Mouse (Mus musculus): ENCODE measurements at regions not wholly inside any gene's neighbourhood (a gene's known extent, or its start where the extent isn't known, plus 50 kb on each side); places are given as distances from the start of the nearest gene placed in this dataset.

DNA sequence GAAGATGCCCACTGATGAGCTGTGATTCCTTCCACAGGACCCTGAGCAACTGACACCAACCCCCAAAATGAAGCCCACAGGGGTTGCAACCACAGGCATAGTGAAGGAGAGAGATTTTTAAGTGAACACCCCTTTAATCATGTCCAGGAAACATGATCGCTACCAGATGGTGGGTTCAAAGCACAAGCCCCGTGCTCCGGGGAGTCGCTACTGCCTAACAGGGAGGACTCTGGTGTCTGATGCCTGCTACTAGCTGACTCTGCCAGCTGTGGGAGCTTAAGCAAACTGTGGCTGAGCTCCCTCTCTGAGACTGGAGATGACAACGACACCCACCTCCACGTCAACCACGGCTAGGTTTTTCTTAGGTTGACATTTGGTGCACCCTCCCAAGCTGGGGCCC, 159.7 kb upstream of the Six2 start:
- no peak for TF ChIP-seq POU5F1 (IDR thresholded peaks at IDR 0.05; ENCODE audit: borderline replicate concordance, low read length)
- TF ChIP-seq NANOG (IDR thresholded peaks at IDR 0.05; ENCODE audit: borderline replicate concordance, low read length) = no peak
- no peak for TF ChIP-seq CTCF (conservative IDR thresholded peaks at IDR 0.05; ENCODE audit: low read length)
- Histone ChIP-seq H3K9me3 (ENCODE audit: low read length) (no peaks in the 10 kb centered on the region), H3K36me3 (ENCODE audit: insufficient read depth, low read length) (no peaks in the 10 kb centered on the region), H3K4me3 (replicated peaks; ENCODE audit: low read length) (no peak overlapping the region), H3K4me1 (replicated peaks; ENCODE audit: low read depth, low read length) (peaks cover 15% of the 10 kb centered on the region), H3K27me3 (ENCODE audit: insufficient read depth, low read length) (0 out of 2 replicates have a peak, but pooled peaks cover 3% of the 10 kb centered on the region)

DNA sequence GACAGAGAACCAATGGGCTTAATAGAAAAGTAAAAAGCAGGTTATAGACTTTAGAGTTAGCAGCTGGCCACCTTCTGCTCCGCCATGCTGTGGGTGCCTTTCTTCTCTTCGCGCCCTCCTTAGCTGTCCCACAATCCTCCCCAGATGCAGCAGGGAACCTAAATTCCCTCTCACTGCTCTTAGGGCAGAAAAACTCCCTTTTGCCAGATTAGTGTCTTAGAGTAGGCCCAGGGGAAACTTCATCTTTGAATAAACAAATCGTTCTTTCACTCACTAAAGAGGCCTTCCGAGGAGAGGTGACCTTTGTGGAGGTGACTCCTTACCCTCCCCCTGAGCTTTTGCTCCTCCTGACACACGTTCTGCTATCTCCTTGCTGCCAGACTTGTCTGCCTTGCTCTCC, 157.0 kb upstream of the Six2 start:
- peaks cover 15% of the 10 kb centered on the region for H3K4me1 ChIP-seq (replicated peaks; ENCODE audit: low read depth, low read length)
- no peaks in the 10 kb centered on the region for H3K36me3 ChIP-seq (ENCODE audit: insufficient read depth, low read length)
- no peak for TF ChIP-seq POU5F1 (IDR thresholded peaks at IDR 0.05; ENCODE audit: borderline replicate concordance, low read length)
- TF ChIP-seq NANOG (IDR thresholded peaks at IDR 0.05; ENCODE audit: borderline replicate concordance, low read length) = no peak
- TF ChIP-seq CTCF (conservative IDR thresholded peaks at IDR 0.05; ENCODE audit: low read length) = no peak
- no peaks in the 10 kb centered on the region for H3K9me3 ChIP-seq (ENCODE audit: low read length)
- 0 out of 2 replicates have a peak, but pooled peaks cover 3% of the 10 kb centered on the region for H3K27me3 ChIP-seq (ENCODE audit: insufficient read depth, low read length)
- H3K4me3 ChIP-seq (replicated peaks; ENCODE audit: low read length) = no peak overlapping the region

DNA sequence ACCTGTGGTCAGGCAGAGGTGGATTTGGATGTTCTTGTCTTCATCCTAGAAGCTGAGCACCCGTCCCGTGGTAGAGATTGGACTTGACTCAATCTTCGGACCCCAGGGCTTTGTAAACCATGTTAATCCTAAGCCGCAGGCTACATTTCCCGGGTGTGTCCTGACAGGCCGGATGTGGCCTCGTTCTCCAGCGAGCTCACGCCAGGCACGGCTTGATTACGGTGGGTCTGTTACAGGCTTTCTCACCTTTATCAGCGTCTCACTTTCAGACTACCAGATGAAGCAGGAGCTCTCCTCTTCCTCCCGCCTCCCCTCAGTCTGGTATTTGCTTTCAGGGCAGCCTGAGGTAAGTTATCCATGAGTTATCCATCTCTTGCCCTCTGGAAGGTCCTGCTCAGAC, 156.4 kb upstream of the Six2 start:
- H3K9me3 ChIP-seq (ENCODE audit: low read length) = no peaks in the 10 kb centered on the region
- H3K27me3 ChIP-seq (ENCODE audit: insufficient read depth, low read length) = 0 out of 2 replicates have a peak, but pooled peaks cover 3% of the 10 kb centered on the region
- peaks cover 15% of the 10 kb centered on the region for H3K4me1 ChIP-seq (replicated peaks; ENCODE audit: low read depth, low read length)
- H3K36me3 ChIP-seq (ENCODE audit: insufficient read depth, low read length) = no peaks in the 10 kb centered on the region
- no peak overlapping the region for H3K4me3 ChIP-seq (replicated peaks; ENCODE audit: low read length)
- TF ChIP-seq CTCF (conservative IDR thresholded peaks at IDR 0.05; ENCODE audit: low read length) = no peak
- no peak for TF ChIP-seq POU5F1 (IDR thresholded peaks at IDR 0.05; ENCODE audit: borderline replicate concordance, low read length)
- no peak for TF ChIP-seq NANOG (IDR thresholded peaks at IDR 0.05; ENCODE audit: borderline replicate concordance, low read length)

DNA sequence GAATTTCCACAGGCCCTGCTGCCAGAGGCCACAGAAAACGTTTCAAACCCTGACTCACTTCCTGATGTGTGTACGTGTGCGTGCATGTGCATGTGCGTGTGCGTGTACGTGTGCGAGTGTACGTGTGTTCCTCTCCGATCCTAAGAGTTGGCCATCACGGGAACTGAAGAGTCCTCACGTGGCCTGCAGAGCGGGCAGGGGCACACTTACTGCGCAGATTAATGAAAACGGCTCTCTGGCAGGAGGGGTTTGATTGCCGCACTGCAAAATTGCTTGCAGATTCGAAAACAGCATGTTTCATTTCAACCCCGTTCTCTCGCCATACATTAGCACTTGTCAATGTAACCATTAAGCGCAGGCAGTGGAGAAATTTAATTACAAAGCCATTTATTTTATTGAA, 135.0 kb upstream of the Six2 start:
- Histone ChIP-seq H3K27me3 (ENCODE audit: insufficient read depth, low read length) (0 out of 2 replicates have a peak, but pooled peaks cover 7% of the 10 kb centered on the region), H3K4me3 (replicated peaks; ENCODE audit: low read length) (no peak overlapping the region), H3K9me3 (ENCODE audit: low read length) (peaks cover 12% of the 10 kb centered on the region), H3K4me1 (replicated peaks; ENCODE audit: low read depth, low read length) (peaks cover 10% of the 10 kb centered on the region), H3K36me3 (ENCODE audit: insufficient read depth, low read length) (no peaks in the 10 kb centered on the region)
- TF ChIP-seq NANOG (IDR thresholded peaks at IDR 0.05; ENCODE audit: borderline replicate concordance, low read length) (no peak), POU5F1 (IDR thresholded peaks at IDR 0.05; ENCODE audit: borderline replicate concordance, low read length) (no peak), CTCF (conservative IDR thresholded peaks at IDR 0.05; ENCODE audit: low read length) (no peak)

DNA sequence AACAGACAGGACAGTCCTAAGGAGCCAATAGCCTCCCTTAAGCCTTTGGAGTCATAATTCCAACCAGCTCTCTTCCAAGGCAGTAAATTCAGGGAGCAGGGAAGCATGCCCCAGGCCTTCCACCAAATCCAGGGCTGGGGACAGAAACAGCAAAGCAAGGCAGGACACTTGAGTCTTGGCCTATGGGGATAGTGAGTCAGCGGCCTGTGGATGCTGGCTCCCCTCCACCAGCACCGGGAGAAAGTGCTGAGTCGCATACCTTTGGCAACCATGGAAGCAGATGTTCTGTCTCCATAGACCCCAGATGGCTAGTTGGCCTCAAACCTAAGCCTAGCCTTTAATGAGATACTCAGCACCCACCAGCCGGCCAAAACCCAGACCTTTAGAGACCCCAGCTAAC, 133.8 kb upstream of the Six2 start:
- H3K4me3 ChIP-seq (replicated peaks; ENCODE audit: low read length) = no peak overlapping the region
- H3K9me3 ChIP-seq (ENCODE audit: low read length) = peaks cover 12% of the 10 kb centered on the region
- no peaks in the 10 kb centered on the region for H3K36me3 ChIP-seq (ENCODE audit: insufficient read depth, low read length)
- peaks cover 21% of the 10 kb centered on the region for H3K4me1 ChIP-seq (replicated peaks; ENCODE audit: low read depth, low read length)
- 0 out of 2 replicates have a peak, but pooled peaks cover 7% of the 10 kb centered on the region for H3K27me3 ChIP-seq (ENCODE audit: insufficient read depth, low read length)
- TF ChIP-seq NANOG (IDR thresholded peaks at IDR 0.05; ENCODE audit: borderline replicate concordance, low read length) (no peak), CTCF (conservative IDR thresholded peaks at IDR 0.05; ENCODE audit: low read length) (no peak), POU5F1 (IDR thresholded peaks at IDR 0.05; ENCODE audit: borderline replicate concordance, low read length) (no peak)

DNA sequence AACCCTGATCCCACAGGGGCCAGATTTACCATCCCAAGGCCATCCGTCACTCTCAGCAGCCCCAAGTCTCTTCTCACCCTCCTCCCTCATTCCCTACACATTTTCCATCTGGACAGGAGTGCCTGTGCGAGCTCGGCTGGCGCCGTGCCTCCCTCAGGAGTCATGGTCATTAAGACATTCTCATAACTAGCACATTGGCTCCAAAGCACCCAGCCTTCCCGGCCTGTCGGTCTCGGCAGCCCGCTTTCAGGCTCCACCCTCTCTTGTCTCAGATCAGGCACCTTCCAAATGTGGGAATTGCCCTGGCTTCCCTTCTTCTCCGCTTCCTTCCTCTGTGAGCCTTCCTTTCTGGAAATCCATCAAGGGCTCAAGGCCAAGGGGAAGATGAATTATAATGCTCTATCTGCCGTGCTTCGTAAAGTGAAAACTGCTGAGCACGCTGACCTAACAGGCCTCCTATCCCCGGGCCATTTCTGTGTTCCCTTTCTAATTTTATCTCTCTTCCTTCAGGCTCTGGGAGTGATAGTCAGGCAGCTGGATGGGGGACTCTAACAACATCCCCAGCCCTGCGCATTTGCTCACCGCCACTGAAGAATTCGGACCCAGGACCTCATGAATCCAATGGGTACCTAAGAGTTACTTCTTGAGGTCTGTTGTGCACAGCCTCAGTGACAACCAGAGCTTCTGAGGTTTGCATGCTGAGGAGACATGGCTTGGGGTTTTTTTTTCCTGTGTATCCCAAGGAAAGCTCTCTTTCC, 130.2 kb upstream of the Six2 start:
- peaks cover 30% of the 10 kb centered on the region for H3K9me3 ChIP-seq (ENCODE audit: low read length)
- no peak for TF ChIP-seq CTCF (conservative IDR thresholded peaks at IDR 0.05; ENCODE audit: low read length)
- H3K4me3 ChIP-seq (replicated peaks; ENCODE audit: low read length) = no peak overlapping the region
- H3K4me1 ChIP-seq (replicated peaks; ENCODE audit: low read depth, low read length) = peaks cover 22% of the 10 kb centered on the region
- no peaks in the 10 kb centered on the region for H3K36me3 ChIP-seq (ENCODE audit: insufficient read depth, low read length)
- peaks cover 9% of the 10 kb centered on the region; the same call in 1 of the 2 replicates for H3K27me3 ChIP-seq (ENCODE audit: insufficient read depth, low read length)

DNA sequence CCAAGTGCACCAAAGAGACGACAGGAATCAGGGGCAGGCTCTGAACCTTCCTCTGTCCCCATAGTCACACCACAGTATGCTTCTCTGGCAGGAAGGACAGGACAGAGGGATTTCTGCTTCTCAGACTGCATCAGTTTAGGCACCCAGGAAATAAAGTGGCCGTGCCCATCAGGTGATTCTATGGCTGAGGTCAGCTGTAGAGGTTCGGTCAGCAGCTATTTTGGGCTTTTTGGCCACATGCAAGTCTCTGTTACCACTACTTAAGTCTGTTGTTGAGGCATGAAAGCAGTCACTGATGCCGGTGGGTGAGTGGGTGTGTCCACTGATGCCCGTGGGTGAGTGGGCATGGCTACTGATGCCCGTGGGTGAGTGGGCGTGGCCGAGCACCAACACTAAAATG, 128.4 kb upstream of the Six2 start:
- Histone ChIP-seq H3K4me1 (replicated peaks; ENCODE audit: low read depth, low read length) (peaks cover 17% of the 10 kb centered on the region), H3K27me3 (ENCODE audit: insufficient read depth, low read length) (peaks cover 10% of the 10 kb centered on the region; the same call in 1 of the 2 replicates), H3K9me3 (ENCODE audit: low read length) (peaks cover 30% of the 10 kb centered on the region), H3K36me3 (ENCODE audit: insufficient read depth, low read length) (no peaks in the 10 kb centered on the region), H3K4me3 (replicated peaks; ENCODE audit: low read length) (no peak overlapping the region)
- TF ChIP-seq NANOG (IDR thresholded peaks at IDR 0.05; ENCODE audit: borderline replicate concordance, low read length) (no peak), CTCF (conservative IDR thresholded peaks at IDR 0.05; ENCODE audit: low read length) (no peak), POU5F1 (IDR thresholded peaks at IDR 0.05; ENCODE audit: borderline replicate concordance, low read length) (no peak)

DNA sequence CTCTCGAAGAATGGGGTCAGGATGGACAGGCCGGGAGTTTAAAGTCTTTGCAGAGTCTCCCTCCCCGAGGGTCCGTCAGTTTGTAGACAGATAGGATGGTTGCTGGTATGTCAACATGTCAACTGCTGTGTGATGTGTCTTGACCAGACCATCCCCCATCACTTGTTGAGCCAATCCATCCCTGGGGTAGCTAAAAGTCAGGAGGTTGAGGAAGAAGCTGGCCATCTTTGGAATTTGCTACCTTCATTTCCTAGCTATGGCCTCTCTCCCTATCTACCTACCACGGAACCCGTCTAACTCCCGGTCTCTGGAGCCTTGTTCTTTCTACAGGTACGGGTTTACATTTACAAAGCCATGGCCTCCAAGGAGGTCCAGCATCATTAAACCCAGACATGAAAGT, 128.0 kb upstream of the Six2 start:
- peaks cover 30% of the 10 kb centered on the region for H3K9me3 ChIP-seq (ENCODE audit: low read length)
- peaks cover 17% of the 10 kb centered on the region for H3K4me1 ChIP-seq (replicated peaks; ENCODE audit: low read depth, low read length)
- H3K27me3 ChIP-seq (ENCODE audit: insufficient read depth, low read length) = peaks cover 10% of the 10 kb centered on the region; the same call in 1 of the 2 replicates
- TF ChIP-seq CTCF (conservative IDR thresholded peaks at IDR 0.05; ENCODE audit: low read length) (no peak), POU5F1 (IDR thresholded peaks at IDR 0.05; ENCODE audit: borderline replicate concordance, low read length) (no peak), NANOG (IDR thresholded peaks at IDR 0.05; ENCODE audit: borderline replicate concordance, low read length) (no peak)
- no peak overlapping the region for H3K4me3 ChIP-seq (replicated peaks; ENCODE audit: low read length)
- H3K36me3 ChIP-seq (ENCODE audit: insufficient read depth, low read length) = no peaks in the 10 kb centered on the region

DNA sequence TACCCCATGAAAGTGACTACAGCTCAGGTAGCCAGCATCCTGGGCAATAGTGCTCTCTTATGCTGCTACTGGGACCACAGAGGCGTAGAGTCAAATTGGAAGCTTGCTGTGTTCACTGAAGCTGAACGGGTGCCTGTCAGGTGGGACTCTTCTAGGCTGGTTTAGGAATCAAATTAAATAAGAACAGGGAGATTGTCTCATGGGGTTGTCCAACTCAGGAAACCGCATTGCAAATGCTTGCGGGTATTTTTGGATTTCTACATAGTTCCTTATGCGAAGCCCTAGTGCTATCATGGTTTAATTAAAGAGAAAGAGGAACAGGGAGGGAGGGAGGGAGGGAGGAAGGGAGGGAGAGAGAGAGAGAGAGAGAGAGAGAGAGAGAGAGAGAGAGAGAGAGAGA, 120.5 kb upstream of the Six2 start:
- H3K4me3 ChIP-seq (replicated peaks; ENCODE audit: low read length) = no peak overlapping the region
- peaks cover 32% of the 10 kb centered on the region for H3K27me3 ChIP-seq (ENCODE audit: insufficient read depth, low read length)
- H3K4me1 ChIP-seq (replicated peaks; ENCODE audit: low read depth, low read length) = no peaks in the 10 kb centered on the region
- no peaks in the 10 kb centered on the region for H3K9me3 ChIP-seq (ENCODE audit: low read length)
- no peaks in the 10 kb centered on the region for H3K36me3 ChIP-seq (ENCODE audit: insufficient read depth, low read length)
- TF ChIP-seq POU5F1 (IDR thresholded peaks at IDR 0.05; ENCODE audit: borderline replicate concordance, low read length) (no peak), NANOG (IDR thresholded peaks at IDR 0.05; ENCODE audit: borderline replicate concordance, low read length) (no peak), CTCF (conservative IDR thresholded peaks at IDR 0.05; ENCODE audit: low read length) (no peak)

Measured in E14TG2a.4 (cell line).